Mouse (Mus musculus) left cerebral cortex, postnatal 10 days (tissue): ENCODE data around the gene Wnk2. TPM values are rescaled to one million over a fixed set of nuclear protein-coding genes. Genes with fewer than 3 reads are reported as not detected.

Experiments used
- DNase-seq, 2 experiments: peaks; one replicate each; pipeline ENCODE4 v3.0.0; 2021 to 2022; ENCODE audit warnings: low spot score in 2 of 2, mixed read lengths in 1 of 2; ENCODE audit errors: extremely low spot score in 1 of 2
- intact Hi-C: fragments of 180-260 bp; cut with DNase I; formaldehyde crosslinking; loops from one replicate; pipeline ENCODE4 v1.15.1; 2025
- total RNA-seq, 2 experiments: library from RNA; stranded (reverse); gene quantifications; 2 replicates each; pipeline ENCODE4 v1.2.3; 2021

Gene Wnk2
- total RNA-seq, 2 experiments from 2014 or later, result 112 to 116 TPM

DNA sequence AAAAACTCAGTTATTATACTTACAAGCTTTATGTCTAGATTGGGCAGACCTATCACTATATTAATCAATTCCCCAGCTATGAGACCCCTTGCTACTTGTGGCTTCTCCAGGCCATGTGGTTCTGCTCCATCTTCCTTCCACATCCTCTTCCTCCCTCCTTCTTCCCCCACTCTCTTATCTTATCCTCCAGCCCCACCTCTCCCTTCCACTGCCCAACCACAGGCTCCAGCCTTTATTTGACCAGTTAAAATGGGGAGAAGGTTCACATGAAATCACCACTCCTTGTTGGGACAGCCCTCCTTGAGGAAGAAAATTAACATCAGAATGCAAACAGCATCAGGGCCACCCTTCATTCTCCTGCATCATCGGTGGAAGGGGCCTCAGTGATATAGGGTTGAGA, 32.9 kb upstream of the Wnk2 start:
- no peak for DNase-seq
- intact Hi-C loops, result no loop called here

DNA sequence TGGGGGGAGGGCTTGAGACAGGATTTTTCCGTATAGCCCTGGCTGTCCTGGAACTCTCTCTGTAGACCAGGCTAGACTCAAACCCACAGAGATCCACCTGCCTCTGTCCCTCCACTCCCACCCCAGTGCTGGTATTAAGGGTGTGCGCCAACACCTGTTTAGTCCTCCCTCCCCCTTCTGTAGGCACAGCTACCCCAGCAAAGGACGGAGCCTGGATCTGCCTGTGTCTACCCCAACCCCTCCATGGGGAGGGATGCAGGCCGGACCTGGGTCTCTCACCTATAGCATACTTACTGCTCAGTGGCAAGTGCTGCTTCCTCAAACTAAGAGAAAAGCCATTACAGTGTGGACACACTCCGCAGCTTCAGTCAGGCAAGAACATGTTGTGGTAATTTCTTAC, 32.5 kb upstream of the Wnk2 start:
- intact Hi-C loops, result no loop called here
- peak in 1 of 2 experiments; percentile 20 for DNase-seq

DNA sequence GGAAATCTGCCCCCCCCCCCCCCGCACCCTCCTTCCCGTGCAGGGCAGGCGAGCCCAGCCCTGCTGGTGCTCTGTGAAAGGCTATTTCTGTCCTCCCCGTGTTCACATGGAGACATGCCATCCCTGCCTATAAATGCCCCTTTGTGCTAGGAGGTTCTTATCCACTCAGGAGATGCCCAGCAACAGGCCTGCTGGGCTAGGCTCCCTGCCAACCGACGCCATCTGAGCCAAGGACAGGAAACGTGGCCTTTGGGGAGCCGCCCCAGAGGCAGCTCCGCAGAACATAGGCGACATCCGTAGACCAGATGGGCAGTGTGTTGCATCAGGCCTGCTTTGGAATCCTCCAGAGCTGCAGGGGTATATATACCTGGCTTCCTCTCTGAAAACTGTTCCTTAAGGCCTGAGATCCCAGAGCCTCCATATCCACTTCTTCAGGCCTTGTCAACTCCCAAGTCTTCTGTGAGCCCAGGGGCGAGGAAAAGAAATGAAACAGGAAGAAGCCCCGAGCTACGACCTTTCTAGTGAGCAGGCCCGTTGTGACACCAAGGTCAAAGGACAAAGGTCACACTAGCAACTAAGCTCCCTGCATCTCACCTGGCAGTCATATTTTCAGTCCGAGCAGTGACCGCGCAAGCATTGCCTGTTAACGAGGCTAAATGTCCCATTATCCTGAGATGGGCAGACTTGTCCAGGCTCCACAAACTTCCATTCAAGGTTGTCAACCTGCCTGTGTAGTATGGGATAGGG, 31.2 kb upstream of the Wnk2 start:
- DNase-seq, result peak; percentile 80 to 88
- intact Hi-C loops, result loop anchor here (10.0 kb wide), 3 partner anchors 124 to 524 kb away; partner anchors contain the start of gene Phf2

DNA sequence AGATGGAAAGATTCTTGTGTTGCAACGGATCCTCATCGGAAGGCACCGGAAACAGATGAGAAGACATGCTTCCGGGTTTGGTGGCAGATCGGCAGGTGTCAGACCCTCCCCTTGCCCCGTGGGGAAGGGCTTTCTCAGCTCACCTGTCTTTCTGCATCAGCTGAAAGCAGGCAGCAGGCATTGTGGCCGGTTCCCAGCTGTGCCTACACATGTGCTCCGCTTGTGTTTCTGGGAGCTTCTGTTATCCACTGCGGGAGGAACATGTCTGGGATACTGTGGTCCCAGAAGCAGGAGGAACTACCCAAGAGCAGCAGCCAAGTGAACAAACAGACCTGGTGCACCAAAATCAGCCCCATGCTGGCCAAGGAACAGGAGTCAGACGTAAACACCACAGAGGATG, 27.7 kb upstream of the Wnk2 start:
- intact Hi-C loops, result loop anchor here (10.0 kb wide), 3 partner anchors 121 to 521 kb away; partner anchors contain the start of gene Phf2
- DNase-seq, result no peak

DNA sequence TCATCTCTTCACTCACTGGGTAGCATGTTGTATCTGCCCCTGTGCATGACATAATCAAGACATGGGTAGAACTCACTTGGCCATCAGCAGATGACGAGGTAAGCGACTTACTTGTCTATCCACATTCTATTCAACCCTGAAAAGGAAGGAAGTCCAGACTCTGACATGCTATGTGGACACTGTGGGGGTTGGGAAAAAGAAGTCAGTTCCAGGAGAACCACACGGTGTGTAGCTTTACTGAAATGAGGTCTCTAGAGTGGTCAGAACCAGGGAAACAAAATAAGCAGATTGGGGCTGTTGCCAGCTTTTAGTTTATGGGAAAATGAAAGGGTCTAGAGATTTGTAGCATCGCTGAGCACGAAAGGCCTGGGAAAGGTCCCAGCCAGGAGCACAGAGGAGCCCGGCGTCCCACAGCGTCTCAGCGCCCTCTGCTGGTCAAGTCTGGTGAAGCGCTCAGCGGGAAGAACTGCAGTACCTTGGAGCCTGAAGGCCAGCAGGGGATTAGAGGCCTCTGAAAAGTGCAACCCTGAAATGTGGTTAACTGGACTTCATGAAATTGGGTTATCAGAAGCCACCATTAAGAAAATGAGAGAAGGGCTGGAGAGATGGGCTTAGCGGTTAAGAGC, 25.3 kb upstream of the Wnk2 start:
- intact Hi-C loops, result loop anchor here (10.0 kb wide), 3 partner anchors 118 to 518 kb away; partner anchors contain the start of gene Phf2
- peak; percentile 76 to 90 for DNase-seq

DNA sequence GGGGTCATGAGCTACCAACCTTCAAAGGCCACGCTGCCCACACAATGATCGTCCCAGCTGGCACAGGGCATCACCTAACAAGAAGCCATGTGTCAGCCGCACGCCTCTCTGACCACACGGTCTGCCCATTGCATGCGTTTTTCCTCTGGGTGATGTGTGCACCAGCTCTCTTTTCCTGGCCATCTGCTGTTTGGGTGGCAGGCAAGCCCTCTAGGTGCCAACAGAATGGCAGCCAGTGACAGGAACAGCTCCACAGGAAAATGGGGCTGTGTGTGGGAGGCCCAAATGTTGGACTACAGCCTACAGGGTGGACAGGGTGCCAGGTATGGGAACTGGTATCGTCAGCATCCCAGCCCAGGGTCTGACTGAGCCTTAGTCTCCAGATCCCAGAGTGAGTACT, 24.5 kb upstream of the Wnk2 start:
- peak in 1 of 2 experiments; percentile 45 for DNase-seq
- intact Hi-C loops, result loop anchor here (10.0 kb wide), 3 partner anchors 118 to 518 kb away; partner anchors contain the start of gene Phf2

DNA sequence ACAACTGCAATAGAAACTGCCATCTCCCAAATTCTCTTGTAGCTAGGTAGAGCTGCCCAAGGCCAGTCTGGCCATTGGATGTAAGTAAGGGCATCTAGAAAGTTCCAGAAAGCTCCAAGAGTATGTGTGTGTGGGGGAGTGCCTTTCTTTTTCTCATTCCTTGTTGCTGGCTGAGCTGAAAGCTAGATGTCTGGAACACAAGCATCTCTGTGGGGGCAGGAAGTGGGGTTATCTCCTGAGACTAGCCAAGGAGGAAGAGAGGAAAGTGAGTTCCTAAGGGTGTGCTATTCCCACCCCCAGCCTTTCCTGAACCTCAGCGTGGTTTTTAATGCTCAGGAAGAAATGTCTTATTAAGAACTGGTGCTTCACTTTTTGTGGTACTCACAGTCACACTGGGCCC, 23.9 kb upstream of the Wnk2 start:
- no peak for DNase-seq
- intact Hi-C loops, result loop anchor here (10.0 kb wide), 3 partner anchors 117 to 517 kb away; partner anchors contain the start of gene Phf2

DNA sequence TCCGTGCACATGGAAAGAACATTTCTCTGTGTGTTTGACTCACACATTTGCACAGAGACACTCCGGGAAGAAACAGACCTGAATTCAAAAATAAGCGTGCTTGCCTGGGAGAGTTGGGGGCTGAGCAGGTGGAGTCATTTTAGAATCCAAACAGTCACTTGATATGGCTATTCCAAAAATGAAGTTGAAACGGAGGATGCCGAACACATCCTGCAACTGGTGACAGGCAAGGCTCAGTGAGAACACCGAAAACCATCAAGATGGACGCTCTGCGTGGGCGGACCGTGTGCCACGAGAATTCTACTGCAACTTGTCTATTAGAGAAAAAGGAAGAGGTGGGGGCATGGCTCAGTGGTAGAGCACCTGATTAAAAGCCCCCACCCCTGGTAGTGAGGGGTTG, 22.8 kb upstream of the Wnk2 start:
- intact Hi-C loops, result loop anchor here (10.0 kb wide), 3 partner anchors 116 to 516 kb away; partner anchors contain the start of gene Phf2
- no peak for DNase-seq

DNA sequence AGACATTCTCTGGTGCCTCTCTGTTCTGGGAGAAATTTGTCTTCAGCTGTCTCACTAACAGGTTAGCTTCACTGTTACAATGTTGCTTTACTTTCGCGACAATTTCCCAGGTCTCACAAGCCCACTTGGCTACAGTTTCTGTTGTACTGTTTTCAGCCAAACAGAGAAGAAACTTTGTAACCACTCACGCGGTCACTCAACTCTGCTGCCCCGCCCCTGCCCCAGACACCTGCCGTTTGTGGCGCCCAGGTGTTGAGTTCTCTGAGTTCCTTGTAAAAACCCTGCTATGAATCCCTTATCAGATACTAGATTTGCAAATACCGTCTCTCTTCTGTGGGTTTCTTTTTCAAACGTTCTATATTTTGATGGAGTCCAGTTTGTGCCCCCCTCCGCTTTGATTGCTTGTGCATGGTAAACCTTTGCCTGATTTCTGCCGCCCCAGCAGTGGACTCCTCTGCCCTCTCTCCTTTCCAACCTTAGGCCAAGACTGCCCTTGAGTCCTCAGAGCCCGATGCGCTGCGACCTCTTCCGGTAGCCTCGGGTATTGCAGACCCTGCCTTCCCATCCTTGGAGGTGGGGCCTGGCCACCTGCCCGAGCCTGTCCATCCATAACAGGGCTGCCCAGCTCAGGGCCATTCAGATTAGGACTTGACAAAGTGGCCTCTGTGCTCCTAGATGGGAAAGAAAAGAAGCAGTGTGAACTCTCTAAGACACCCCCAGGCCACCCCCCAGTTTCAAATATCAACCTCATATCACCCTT, 21.8 kb upstream of the Wnk2 start:
- intact Hi-C loops, result loop anchor here (10.0 kb wide), 3 partner anchors 115 to 515 kb away; partner anchors contain the start of gene Phf2
- peak; percentile 75 to 91 for DNase-seq

DNA sequence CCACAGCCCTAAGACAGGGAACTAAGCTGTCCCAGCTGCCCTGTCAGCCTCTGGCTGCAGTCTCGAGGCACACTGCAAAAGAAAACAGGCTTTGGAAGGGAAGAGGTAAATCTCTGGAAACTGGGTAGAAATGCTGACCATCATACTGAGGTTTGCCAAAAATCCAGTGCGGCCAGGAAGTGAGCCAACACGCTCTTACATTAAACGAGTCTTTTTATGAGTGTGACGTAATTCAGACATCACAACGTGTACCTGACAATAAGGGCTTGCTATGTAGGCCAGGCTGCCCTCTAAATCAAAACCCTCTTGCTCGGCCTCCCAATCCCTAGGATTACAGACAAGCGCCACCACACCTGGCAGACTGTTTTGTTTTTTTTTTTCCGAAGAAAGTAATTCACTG, 19.3 kb upstream of the Wnk2 start:
- DNase-seq, result no peak

DNA sequence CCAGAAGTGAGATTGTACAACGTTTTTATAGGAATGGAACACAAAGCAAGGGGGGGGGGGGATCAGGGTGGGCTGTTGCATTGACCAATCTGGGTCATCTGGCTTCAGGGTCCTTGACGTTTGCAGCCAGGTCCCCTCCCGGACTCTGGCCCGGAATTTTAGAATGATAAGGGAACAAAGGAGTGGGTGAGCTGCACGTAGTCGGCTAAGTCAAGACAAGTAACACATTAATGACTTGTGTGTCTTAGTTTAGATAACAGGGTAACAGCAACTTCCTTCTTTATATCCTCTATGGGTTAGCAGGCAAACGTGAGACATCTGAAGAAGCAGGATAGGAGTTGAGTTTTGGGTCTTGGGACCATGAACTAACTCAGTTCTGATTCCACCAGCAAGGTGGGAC, 15.8 kb upstream of the Wnk2 start:
- intact Hi-C loops, result no loop called here

More for the DNA sequence above, 19.3 kb upstream of the Wnk2 start:
- intact Hi-C loops, result no loop called here

DNA sequence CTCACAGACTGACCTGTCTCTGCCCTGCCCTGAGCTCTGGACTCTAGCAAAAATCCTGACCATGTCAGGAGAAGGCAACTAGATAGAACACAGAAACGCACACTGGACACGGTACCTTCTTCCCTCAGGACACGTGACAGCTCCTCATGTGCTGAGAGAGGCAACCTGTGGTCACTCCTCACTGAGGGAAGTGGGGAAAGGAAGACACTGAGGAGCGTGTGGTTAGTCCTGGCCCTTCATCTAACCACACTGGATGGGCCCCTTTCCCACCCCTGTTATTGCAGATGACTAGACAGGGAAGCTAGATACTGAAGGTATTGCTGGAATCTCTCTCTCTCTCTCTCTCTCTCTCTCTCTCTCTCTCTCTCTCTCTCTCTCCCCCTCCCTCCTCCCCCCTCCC, 14.9 kb upstream of the Wnk2 start:
- intact Hi-C loops, result no loop called here
- no peak for DNase-seq

More for the DNA sequence above, 15.8 kb upstream of the Wnk2 start:
- DNase-seq, result no peak

DNA sequence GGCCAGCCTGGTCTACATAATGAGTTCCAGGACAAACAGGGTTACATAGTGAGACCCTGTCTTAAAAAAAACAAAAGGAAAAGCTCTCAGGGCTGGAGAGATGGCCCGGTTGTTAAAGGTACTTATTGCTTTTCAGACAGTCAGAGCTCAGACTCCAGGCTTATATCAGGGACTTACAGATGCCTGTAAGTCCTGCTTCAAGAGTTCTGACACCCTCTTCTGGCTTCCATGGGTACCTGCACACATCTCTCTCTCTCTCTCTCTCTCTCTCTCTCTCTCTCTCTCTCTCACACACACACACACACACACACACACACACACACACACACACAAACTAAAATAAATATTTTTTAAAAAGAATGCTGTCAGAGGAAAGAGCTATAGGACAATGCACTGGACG, 13.4 kb upstream of the Wnk2 start:
- DNase-seq, result no peak
- intact Hi-C loops, result no loop called here

DNA sequence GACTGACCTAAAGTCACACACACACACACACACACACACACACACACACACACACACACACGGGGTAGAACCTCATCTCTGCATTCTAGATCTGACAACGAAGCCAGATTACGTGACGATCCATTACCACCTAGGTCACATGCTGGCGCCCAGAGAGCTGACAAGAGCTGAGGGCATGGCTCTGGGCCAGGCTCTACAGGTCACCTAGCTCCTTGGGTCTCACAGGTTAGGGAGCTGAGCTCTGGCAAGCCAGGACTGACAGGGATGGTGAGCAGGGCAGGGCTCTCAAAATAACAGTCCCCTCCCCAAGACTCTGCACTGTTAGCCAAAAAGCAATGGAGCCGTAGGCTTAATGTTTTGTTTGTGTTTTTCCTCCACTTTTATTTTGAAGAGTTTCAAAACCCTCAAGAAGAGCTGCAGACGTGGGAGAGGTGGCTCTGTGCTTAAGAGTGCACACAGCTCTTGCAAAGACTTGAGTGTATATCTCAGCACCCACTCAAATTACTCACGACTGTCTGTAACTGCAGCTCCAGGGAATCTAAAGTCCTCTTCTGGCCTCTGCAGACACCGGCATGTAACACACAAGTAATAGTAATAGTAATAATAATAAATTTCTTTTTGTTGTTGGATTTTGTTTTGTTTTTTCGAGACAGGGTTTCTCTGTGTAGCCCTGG, 10.4 kb upstream of the Wnk2 start:
- intact Hi-C loops, result no loop called here
- no peak for DNase-seq

DNA sequence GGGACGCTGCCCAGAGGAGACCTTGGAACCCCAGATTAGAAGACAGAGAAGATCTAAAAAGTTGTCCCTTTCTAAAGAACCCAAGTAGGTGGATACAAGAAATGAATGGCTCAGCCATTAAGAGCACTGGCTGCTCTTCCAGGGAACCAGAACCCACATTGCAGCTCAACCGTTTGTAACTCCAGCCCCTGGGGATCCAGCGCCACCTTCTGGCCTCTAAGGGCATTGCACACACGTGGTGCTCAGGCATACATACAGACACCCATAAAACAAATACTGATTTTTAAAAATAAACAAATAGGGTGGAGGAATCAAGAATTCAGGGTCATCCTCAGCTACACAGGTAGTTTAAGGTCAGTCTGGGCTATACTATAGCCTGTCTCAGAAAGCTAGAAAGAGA, 8.8 kb upstream of the Wnk2 start:
- DNase-seq, result no peak
- intact Hi-C loops, result no loop called here

DNA sequence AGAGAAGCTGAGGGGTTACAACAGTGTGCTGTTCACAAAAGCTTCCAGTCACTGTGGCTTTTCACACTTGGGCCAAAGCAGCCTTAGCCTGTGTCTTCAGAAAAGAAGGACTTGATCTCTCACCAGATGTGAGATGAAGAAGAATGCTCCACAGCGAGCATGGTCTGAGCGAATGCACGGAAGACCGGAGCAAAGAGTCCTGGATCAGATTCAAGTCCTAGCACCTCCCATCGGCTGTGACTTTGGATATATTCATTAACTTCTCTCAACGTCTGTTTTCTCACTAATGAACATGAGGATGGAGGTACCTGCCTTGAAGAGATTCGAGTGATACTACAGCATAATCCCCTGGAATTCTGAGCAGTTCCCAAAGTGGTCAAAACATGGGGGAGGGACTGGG, 6.8 kb upstream of the Wnk2 start:
- intact Hi-C loops, result no loop called here
- DNase-seq, result no peak

DNA sequence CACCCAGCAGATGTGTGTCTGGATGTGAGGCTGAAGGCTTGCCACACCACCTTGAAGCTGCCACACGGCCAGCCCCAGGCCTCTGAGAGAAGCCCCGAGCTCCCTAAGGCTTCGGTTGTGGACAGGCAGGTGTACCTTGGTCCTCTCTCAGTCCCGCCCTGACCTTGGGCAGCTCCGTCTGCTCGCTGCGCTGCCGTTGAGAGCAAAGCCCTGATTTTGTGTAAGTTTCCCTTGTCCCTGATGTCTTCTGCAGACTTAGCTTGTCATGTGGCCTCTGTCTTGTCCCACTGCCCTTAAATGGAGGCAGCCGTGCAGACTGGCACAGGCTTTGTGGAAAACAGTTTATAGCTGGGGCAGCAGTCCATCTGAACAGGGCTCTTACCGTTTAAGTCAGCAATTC, 6.2 kb upstream of the Wnk2 start:
- intact Hi-C loops, result no loop called here
- no peak for DNase-seq

DNA sequence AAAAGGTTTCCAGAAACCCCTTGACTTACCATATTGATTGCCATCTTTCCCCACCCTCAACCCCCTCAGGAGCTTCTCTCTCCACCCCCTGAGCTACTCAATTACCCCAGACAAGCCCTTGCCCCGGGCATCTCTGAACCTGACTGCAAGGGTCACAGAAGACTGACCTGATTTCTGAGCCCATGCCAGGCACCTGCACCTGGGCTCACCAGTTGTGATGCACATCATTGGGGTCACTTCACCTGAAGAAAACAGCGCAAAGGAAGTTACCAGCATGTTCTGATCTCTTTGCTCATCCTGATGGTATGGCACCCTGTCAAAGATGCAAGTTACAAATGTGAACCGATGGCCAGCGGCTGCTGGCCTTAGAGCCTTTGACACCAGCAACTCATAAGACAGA, 873 bp upstream of the Wnk2 start:
- intact Hi-C loops, result loop anchor here (5.0 kb wide), 1 partner anchor 91 kb away; no protein-coding TSS in a partner anchor

More for the DNA sequence above, 873 bp upstream of the Wnk2 start:
- DNase-seq, result no peak
